Mouse (Mus musculus) limb, embryonic 13.5 days (tissue): Measurements from ENCODE around the gene Gltpd2. TPM values are rescaled to one million over a fixed set of nuclear protein-coding genes. Genes with fewer than 3 reads are reported as not detected.

Experiments
- ATAC-seq: fragments of 200-750 bp; cut with Nextera tagmentation; 2 replicates; pipeline ENCODE4 v1.8.0; 2017; ENCODE audit warnings: low read depth, moderate number of reproducible peaks, moderate TSS enrichment; ENCODE audit not compliant: low FRiP score
- H3K27ac ChIP-seq: fragments of 300-500 bp; sonication (generic); 2 replicates; pipeline ENCODE4 v1.5.1; 2015; ENCODE audit warnings: inconsistent platforms, mild to moderate bottlenecking, moderate library complexity
- H3K27me3 ChIP-seq: fragments of 300-500 bp; sonication (generic); 2 replicates; pipeline ENCODE4 v1.6.1; 2015; ENCODE audit warnings: mild to moderate bottlenecking, inconsistent platforms
- H3K36me3 ChIP-seq: fragments of 300-500 bp; sonication (generic); 2 replicates; pipeline ENCODE4 v1.6.1; 2015; ENCODE audit warnings: inconsistent platforms, mild to moderate bottlenecking, moderate library complexity
- H3K4me1 ChIP-seq: fragments of 300-500 bp; sonication (generic); 2 replicates; pipeline ENCODE4 v1.6.1; 2015; ENCODE audit warnings: inconsistent platforms
- H3K4me2 ChIP-seq: fragments of 300-500 bp; sonication (generic); replicated peaks from 2 replicates; pipeline ENCODE4 v1.6.1; 2015; ENCODE audit warnings: inconsistent platforms, mild to moderate bottlenecking, moderate library complexity
- H3K4me3 ChIP-seq: fragments of 300-500 bp; sonication (generic); 2 replicates; pipeline ENCODE4 v1.5.1; 2015; ENCODE audit warnings: moderate library complexity, mild to moderate bottlenecking, inconsistent platforms
- H3K9ac ChIP-seq: fragments of 300-500 bp; sonication (generic); 2 replicates; pipeline ENCODE4 v1.6.1; 2015; ENCODE audit warnings: mild to moderate bottlenecking, inconsistent platforms
- H3K9me3 ChIP-seq: fragments of 300-500 bp; sonication (generic); 2 replicates; pipeline ENCODE4 v1.6.1; 2016; ENCODE audit warnings: inconsistent platforms
- WGBS: fragments of 180-500 bp; shearing (Covaris S2); methylation state at CpG from one replicate; pipeline ENCODE4 v1.1.7; 2015; 5-methylcytosine and 5-hydroxymethylcytosine counted together
- polyA plus RNA-seq: library from polyadenylated mRNA; unstranded; fragments of >200 nt; fragmentation: Nextera tagmentation; extraction: Ambion mirVana; gene quantifications from 2 replicates; pipeline ENCODE4 v1.2.1, GENCODE M21; 2015

The Gltpd2 gene
- polyA plus RNA-seq, 1 experiment from 2014 or later, result 0.43 TPM

DNA sequence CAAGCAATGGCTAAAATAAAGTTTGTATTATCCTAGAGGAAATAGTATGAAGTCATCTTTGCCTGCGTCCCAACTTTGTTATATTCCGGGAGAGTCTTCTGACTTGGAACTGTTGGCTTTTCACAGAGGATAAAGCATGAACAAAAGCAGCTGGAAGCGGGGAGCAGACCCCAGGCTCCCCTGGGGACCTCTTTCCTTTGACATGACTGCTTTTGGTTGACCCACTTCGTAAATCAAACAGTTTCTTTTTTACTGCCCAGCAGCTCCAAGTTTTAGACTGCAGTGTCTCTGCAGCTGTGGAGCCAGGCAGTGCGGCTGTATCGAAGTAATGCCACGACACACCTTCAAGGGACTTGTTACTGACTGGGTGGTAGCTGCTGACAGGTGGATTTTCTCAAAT, 47.6 kb downstream of the Gltpd2 start:
- ATAC-seq, result no peak
- WGBS, result 45% methylated on average over 7 of the region's 7 CpGs
- Histone ChIP-seq H3K4me1 (peaks cover 42% of the 10 kb centered on the region), H3K27ac (no peak overlapping the region), H3K36me3 (peaks cover 16% of the 10 kb centered on the region), H3K4me3 (peak overlapping the region; percentile 5; the same call in 1 of the 2 replicates), H3K4me2 (peak overlapping the region; percentile 19), H3K27me3 (no peaks in the 10 kb centered on the region), H3K9me3 (no peaks in the 10 kb centered on the region), H3K9ac (0 out of 2 replicates have a peak overlapping the region, but pooled peaks have one; percentile 8)

Other genes with a start within 250 kb of the Gltpd2 start
- not detected in 2 replicates for gene Alox12e, start 196.6 kb upstream of the Gltpd2 start, polyA plus RNA-seq
- gene Alox15, start 167.2 kb upstream of the Gltpd2 start, polyA plus RNA-seq, result 0.05 TPM in 1 of 2 replicates, not detected in the other
- gene Pelp1, start 109.2 kb upstream of the Gltpd2 start, polyA plus RNA-seq, result 40.0 and 41.8 TPM in 2 replicates
- 22.8 and 24.1 TPM in 2 replicates for gene Arrb2, start 86.6 kb upstream of the Gltpd2 start, polyA plus RNA-seq
- 42.4 and 45.9 TPM in 2 replicates for gene Med11, start 67.3 kb upstream of the Gltpd2 start, polyA plus RNA-seq
- gene Zmynd15, start 59.8 kb upstream of the Gltpd2 start, polyA plus RNA-seq, result 0.62 and 0.75 TPM in 2 replicates
- gene Cxcl16, start 59.2 kb upstream of the Gltpd2 start, polyA plus RNA-seq, result 2.7 and 3.9 TPM in 2 replicates
- gene Tm4sf5, start 14.0 kb upstream of the Gltpd2 start, polyA plus RNA-seq, result 0.29 and 0.74 TPM in 2 replicates
- gene Vmo1, start 4.6 kb upstream of the Gltpd2 start, polyA plus RNA-seq, result 0.31 and 0.41 TPM in 2 replicates
- 828 and 869 TPM in 2 replicates for gene Psmb6, start 6.2 kb downstream of the Gltpd2 start, polyA plus RNA-seq
- gene Gm40193, start 13.7 kb downstream of the Gltpd2 start, polyA plus RNA-seq, result not detected in 2 replicates
- gene Pld2, start 20.9 kb downstream of the Gltpd2 start, polyA plus RNA-seq, result 4.5 and 5.7 TPM in 2 replicates
- 14.1 and 15.5 TPM in 2 replicates for gene Mink1, start 43.7 kb downstream of the Gltpd2 start, polyA plus RNA-seq
- gene 4930544D05Rik, start 96.7 kb downstream of the Gltpd2 start, polyA plus RNA-seq, result not detected in 2 replicates
- gene Chrne, start 100.0 kb downstream of the Gltpd2 start, polyA plus RNA-seq, result not detected in 2 replicates
- 0.18 and 0.22 TPM in 2 replicates for gene Gp1ba, start 119.9 kb downstream of the Gltpd2 start, polyA plus RNA-seq
- 120 and 129 TPM in 2 replicates for gene Rnf167, start 128.0 kb downstream of the Gltpd2 start, polyA plus RNA-seq
- 165 and 173 TPM in 2 replicates for gene Slc25a11, start 128.3 kb downstream of the Gltpd2 start, polyA plus RNA-seq
- gene Pfn1, start 135.4 kb downstream of the Gltpd2 start, polyA plus RNA-seq, result 1,638 and 1,674 TPM in 2 replicates
- gene Eno3, start 138.0 kb downstream of the Gltpd2 start, polyA plus RNA-seq, result 52.3 and 57.1 TPM in 2 replicates
- 159 and 165 TPM in 2 replicates for gene Spag7, start 150.2 kb downstream of the Gltpd2 start, polyA plus RNA-seq
- gene Camta2, start 168.9 kb downstream of the Gltpd2 start, polyA plus RNA-seq, result 11.8 and 15.1 TPM in 2 replicates
- gene Inca1, start 181.0 kb downstream of the Gltpd2 start, polyA plus RNA-seq, result 1.6 and 1.8 TPM in 2 replicates
- gene Kif1c, start 181.4 kb downstream of the Gltpd2 start, polyA plus RNA-seq, result 3.4 and 3.6 TPM in 2 replicates
- 6.8 TPM in 2 replicates for gene Zfp3, start 245.0 kb downstream of the Gltpd2 start, polyA plus RNA-seq